Mouse (Mus musculus): ENCODE data around the gene 4930524B15Rik.

DNA sequence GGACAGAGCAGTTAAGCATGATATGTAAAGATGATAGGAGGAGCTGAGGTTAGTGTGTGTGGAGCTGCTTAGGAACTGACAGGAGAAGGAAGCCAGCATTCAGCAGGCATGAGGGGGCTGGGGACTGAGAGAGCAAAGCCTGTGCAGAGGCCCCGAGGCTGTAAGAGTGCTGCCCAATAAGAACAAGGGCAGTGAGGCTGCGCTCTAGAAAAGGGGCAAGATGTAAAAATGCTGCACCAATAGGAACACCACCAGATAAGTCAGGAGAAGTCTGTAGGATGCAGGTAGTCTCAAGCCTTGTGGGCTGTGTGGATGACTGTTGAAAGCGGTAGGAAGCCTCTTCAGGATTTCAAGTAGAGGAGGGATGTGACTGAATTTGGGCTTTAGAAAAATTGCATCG lies 52.8 kb downstream of the 4930524B15Rik start:
- TF ChIP-seq CTCF (IDR thresholded peaks at IDR 0.05; ENCODE audit: extremely low read depth, insufficient read length, insufficient replicate concordance, low read depth, low read length) (no peak), POLR2A (IDR thresholded peaks at IDR 0.05; ENCODE audit: low read depth, low read length) (no peak)

All from small intestine, adult 2 months (tissue).